Mouse (Mus musculus): ENCODE results near the gene Nop56. TPM values are rescaled to one million over a fixed set of nuclear protein-coding genes. Genes with fewer than 3 reads are reported as not detected.

Nop56 gene
- total RNA-seq, 1 experiment: 1,148 TPM

DNA sequence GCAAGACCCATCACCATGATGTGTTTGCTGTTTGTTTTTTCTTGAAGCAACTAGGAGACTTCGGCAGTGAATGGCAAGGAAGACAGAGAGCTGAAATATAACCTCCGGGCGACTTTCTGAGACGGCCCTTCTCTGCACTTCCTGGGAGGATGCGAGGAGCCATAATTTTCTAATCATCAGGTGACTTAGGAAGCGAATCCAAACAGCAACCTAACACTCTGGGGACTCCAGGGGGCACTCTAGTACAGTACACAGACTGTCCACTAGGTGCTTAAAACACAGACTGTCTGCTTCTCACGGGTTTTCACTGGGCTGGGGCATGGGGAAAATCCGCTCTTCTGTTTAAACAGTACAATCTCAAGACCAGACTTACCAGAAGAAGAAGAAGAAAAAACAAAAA lies 17.2 kb downstream of the Nop56 start:
- peaks cover 1 to 10% of the 10 kb centered on the region in 2 experiments; a peak in 2 of 4 replicates for H3K4me1 ChIP-seq (ENCODE audit: control insufficient read depth in 2 of 2, insufficient read depth in 2 of 2, low read length in 2 of 2, poor library complexity in 1 of 2)
- H3K4me3 ChIP-seq (ENCODE audit: insufficient read depth in 1 of 2, low read depth in 1 of 2, low read length in 2 of 2, poor library complexity in 1 of 2, severe bottlenecking in 1 of 2): no peak overlapping the region
- H3K9ac ChIP-seq (ENCODE audit: insufficient read depth, low read depth, low read length, poor library complexity, severe bottlenecking): no peak overlapping the region
- H3K27ac ChIP-seq (ENCODE audit: insufficient read depth, low read depth, low read length, poor library complexity, severe bottlenecking): no peak overlapping the region
- peak; percentile 76 for DNase-seq (ENCODE audit: low read depth, low spot score)
- TF ChIP-seq CHD2 (IDR thresholded peaks at IDR 0.05; ENCODE audit: low read depth, low read length) (no peak), ZNF384 (IDR thresholded peaks at IDR 0.05; ENCODE audit: low read depth, low read length) (peak; percentile 19; the same call in 1 of the 2 replicates), ZC3H11A (IDR thresholded peaks at IDR 0.05; ENCODE audit: borderline replicate concordance, low read depth, low read length) (peak; percentile 42; the same call in 1 of the 2 replicates), MAFK (IDR thresholded peaks at IDR 0.05; ENCODE audit: insufficient read depth, low read depth, low read length) (no peak), HCFC1 (IDR thresholded peaks at IDR 0.05; ENCODE audit: borderline replicate concordance, insufficient read depth, low read length) (0 out of 2 replicates have a peak, but pooled peaks have one; percentile 55)
- no peaks in the 10 kb centered on the region for H3K9me3 ChIP-seq (ENCODE audit: control insufficient read depth, insufficient read depth, low read depth, low read length)
- no peaks in the 10 kb centered on the region for H3K36me3 ChIP-seq (ENCODE audit: control insufficient read depth, insufficient read depth, low read length, poor library complexity, severe bottlenecking)
- in situ Hi-C loops (cut with MboI; ENCODE audit: low sequenced_read_pairs in 2 of 2, unreplicated experiment in 2 of 2): no loop called here

- Histone ChIP-seq H3K4me1 (ENCODE audit: control insufficient read depth in 2 of 2, insufficient read depth in 2 of 2, low read length in 2 of 2, poor library complexity in 1 of 2) (peaks cover 1 to 10% of the 10 kb centered on the region in 2 experiments; a peak in 2 of 4 replicates), H3K36me3 (ENCODE audit: control insufficient read depth, insufficient read depth, low read length, poor library complexity, severe bottlenecking) (no peaks in the 10 kb centered on the region)
- in situ Hi-C loops (cut with MboI; ENCODE audit: low sequenced_read_pairs in 2 of 2, unreplicated experiment in 2 of 2): no loop called here
Observed at GRCm38 (mm10) chr2:130293009-130293408, 18.8 kb downstream of the Nop56 start.

GRCm38 (mm10) chr2:130293486-130293885 lies 19.3 kb downstream of the Nop56 start:
- in situ Hi-C loops (cut with MboI; ENCODE audit: low sequenced_read_pairs in 2 of 2, unreplicated experiment in 2 of 2): no loop called here
- no peak overlapping the region for H3K9ac ChIP-seq (ENCODE audit: insufficient read depth, low read depth, low read length, poor library complexity, severe bottlenecking)
- peaks cover 1 to 10% of the 10 kb centered on the region in 2 experiments; a peak in 2 of 4 replicates for H3K4me1 ChIP-seq (ENCODE audit: control insufficient read depth in 2 of 2, insufficient read depth in 2 of 2, low read length in 2 of 2, poor library complexity in 1 of 2)
- H3K4me3 ChIP-seq (ENCODE audit: insufficient read depth in 1 of 2, low read depth in 1 of 2, low read length in 2 of 2, poor library complexity in 1 of 2, severe bottlenecking in 1 of 2): no peak overlapping the region
- TF ChIP-seq ZC3H11A (IDR thresholded peaks at IDR 0.05; ENCODE audit: borderline replicate concordance, low read depth, low read length) (no peak), ZNF384 (IDR thresholded peaks at IDR 0.05; ENCODE audit: low read depth, low read length) (no peak), CHD2 (IDR thresholded peaks at IDR 0.05; ENCODE audit: low read depth, low read length) (no peak), HCFC1 (IDR thresholded peaks at IDR 0.05; ENCODE audit: borderline replicate concordance, insufficient read depth, low read length) (no peak), MAFK (IDR thresholded peaks at IDR 0.05; ENCODE audit: insufficient read depth, low read depth, low read length) (no peak)
- no peak overlapping the region for H3K27ac ChIP-seq (ENCODE audit: insufficient read depth, low read depth, low read length, poor library complexity, severe bottlenecking)
- no peak for DNase-seq (ENCODE audit: low read depth, low spot score)
- no peaks in the 10 kb centered on the region for H3K9me3 ChIP-seq (ENCODE audit: control insufficient read depth, insufficient read depth, low read depth, low read length)
- no peaks in the 10 kb centered on the region for H3K36me3 ChIP-seq (ENCODE audit: control insufficient read depth, insufficient read depth, low read length, poor library complexity, severe bottlenecking)

More at GRCm38 (mm10) chr2:130293009-130293408, 18.8 kb downstream of the Nop56 start:
- H3K27ac ChIP-seq (ENCODE audit: insufficient read depth, low read depth, low read length, poor library complexity, severe bottlenecking): no peak overlapping the region
- no peak overlapping the region for H3K4me3 ChIP-seq (ENCODE audit: insufficient read depth in 1 of 2, low read depth in 1 of 2, low read length in 2 of 2, poor library complexity in 1 of 2, severe bottlenecking in 1 of 2)
- TF ChIP-seq MAFK (IDR thresholded peaks at IDR 0.05; ENCODE audit: insufficient read depth, low read depth, low read length): no peak
- no peak for TF ChIP-seq CHD2 (IDR thresholded peaks at IDR 0.05; ENCODE audit: low read depth, low read length)
- no peaks in the 10 kb centered on the region for H3K9me3 ChIP-seq (ENCODE audit: control insufficient read depth, insufficient read depth, low read depth, low read length)
- DNase-seq (ENCODE audit: low read depth, low spot score): no peak
- no peak overlapping the region for H3K9ac ChIP-seq (ENCODE audit: insufficient read depth, low read depth, low read length, poor library complexity, severe bottlenecking)

DNA sequence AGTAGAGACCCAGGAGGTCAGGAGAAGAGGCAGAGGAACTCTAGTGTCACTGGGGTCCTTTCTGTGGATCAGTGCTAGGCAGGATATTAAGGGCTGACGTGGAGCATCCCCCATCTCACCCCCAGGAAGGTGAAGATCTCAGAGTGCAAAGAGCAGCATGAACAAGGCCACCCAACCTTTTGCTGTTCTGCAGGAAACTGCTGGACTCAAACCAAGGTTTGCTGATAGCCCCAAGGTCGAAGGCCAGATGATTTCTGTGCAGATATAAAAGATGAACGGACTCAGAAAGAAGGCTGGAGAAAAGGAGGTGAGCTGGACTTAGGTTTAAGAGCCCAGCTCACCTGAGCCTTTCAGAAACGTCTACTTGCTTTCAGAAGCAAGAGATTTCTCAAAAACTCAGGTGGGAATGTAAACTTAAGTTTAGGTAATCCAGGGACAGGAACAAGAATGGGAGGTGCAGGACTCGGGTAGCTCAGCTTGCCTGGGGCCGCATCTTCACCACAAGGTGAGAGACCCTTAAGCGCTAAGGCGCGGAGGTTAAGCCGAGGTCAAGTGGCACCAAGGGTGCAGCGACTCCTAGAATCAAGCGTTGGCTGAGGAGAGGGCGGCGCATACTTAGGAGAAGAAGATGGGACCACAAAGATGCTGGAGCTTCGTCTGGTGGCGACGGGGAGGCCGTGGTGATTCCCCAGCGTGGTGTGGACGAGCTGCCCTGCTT lies 20.1 kb downstream of the Nop56 start:
- H3K4me3 ChIP-seq (ENCODE audit: insufficient read depth in 1 of 2, low read depth in 1 of 2, low read length in 2 of 2, poor library complexity in 1 of 2, severe bottlenecking in 1 of 2): peak overlapping the region; percentile 82 to 85
- TF ChIP-seq ZNF384 (IDR thresholded peaks at IDR 0.05; ENCODE audit: low read depth, low read length) (no peak), CHD2 (IDR thresholded peaks at IDR 0.05; ENCODE audit: low read depth, low read length) (no peak), ZC3H11A (IDR thresholded peaks at IDR 0.05; ENCODE audit: borderline replicate concordance, low read depth, low read length) (no peak), MAFK (IDR thresholded peaks at IDR 0.05; ENCODE audit: insufficient read depth, low read depth, low read length) (no peak), HCFC1 (IDR thresholded peaks at IDR 0.05; ENCODE audit: borderline replicate concordance, insufficient read depth, low read length) (no peak)
- H3K9ac ChIP-seq (ENCODE audit: insufficient read depth, low read depth, low read length, poor library complexity, severe bottlenecking): peak overlapping the region; percentile 63
- no peak overlapping the region for H3K27ac ChIP-seq (ENCODE audit: insufficient read depth, low read depth, low read length, poor library complexity, severe bottlenecking)
- peaks cover under 1 to 7% of the 10 kb centered on the region in 2 experiments; a peak in 2 of 4 replicates for H3K4me1 ChIP-seq (ENCODE audit: control insufficient read depth in 2 of 2, insufficient read depth in 2 of 2, low read length in 2 of 2, poor library complexity in 1 of 2)
- no peak for DNase-seq (ENCODE audit: low read depth, low spot score)
- no peaks in the 10 kb centered on the region for H3K9me3 ChIP-seq (ENCODE audit: control insufficient read depth, insufficient read depth, low read depth, low read length)
- no peaks in the 10 kb centered on the region for H3K36me3 ChIP-seq (ENCODE audit: control insufficient read depth, insufficient read depth, low read length, poor library complexity, severe bottlenecking)
- in situ Hi-C loops (cut with MboI; ENCODE audit: low sequenced_read_pairs in 2 of 2, unreplicated experiment in 2 of 2): no loop called here
